Mouse (Mus musculus): ENCODE measurements around the gene Camk2b.

GRCm38 (mm10) chr11:6029790-6030189, 36.4 kb downstream of the Camk2b start:
- TF ChIP-seq CTCF (IDR thresholded peaks at IDR 0.05; ENCODE audit: low read depth, low read length) (no peak), GATA2 (IDR thresholded peaks at IDR 0.05; ENCODE audit: borderline replicate concordance, low read depth, low read length) (no peak), GATA1 (IDR thresholded peaks at IDR 0.05; ENCODE audit: borderline replicate concordance, low read length) (no peak), POLR2AphosphoS5 (IDR thresholded peaks at IDR 0.05; ENCODE audit: insufficient replicate concordance, low read depth, low read length) (no peak)
